Mouse (Mus musculus): ENCODE data around the gene Cblc. TPM values are rescaled to one million over a fixed set of nuclear protein-coding genes. Genes with fewer than 3 reads are reported as not detected.

Cblc gene
- total RNA-seq, 4 experiments from 2014 or later, result not detected

Other genes starting within 250 kb of the Cblc start
- 100 to 1,000 TPM in 2 of 4 experiments, 10 to 100 TPM in 2; 97.7 to 120 (median 108) TPM for gene Ppp1r37, start 233.7 kb downstream of the Cblc start, total RNA-seq (2022)
- gene Zfp296, start 219.5 kb downstream of the Cblc start, total RNA-seq (2022), result 1 to 10 TPM in 2 of 4 experiments, under 1 TPM in 2; 0.90 to 1.3 (median 1.0) TPM
- gene Gemin7, start 219.2 kb downstream of the Cblc start, total RNA-seq (2022), result 10 to 100 TPM; 43.4 to 54.4 (median 49.2) TPM
- 100 to 1,000 TPM in 2 of 4 experiments, 10 to 100 TPM in 2; 96.9 to 109 (median 101) TPM for gene Clasrp, start 192.3 kb downstream of the Cblc start, total RNA-seq (2022)
- gene Relb, start 167.4 kb downstream of the Cblc start, total RNA-seq (2022), result 10 to 100 TPM in 2 of 4 experiments, 1 to 10 TPM in 2; 8.3 to 11.2 (median 10.5) TPM
- 100 to 1,000 TPM; 140 to 150 (median 146) TPM for gene Clptm1, start 131.8 kb downstream of the Cblc start, total RNA-seq (2022)
- under 1 TPM in 1 of 4 experiments, not detected in 3; 0.66 TPM for gene Apoc2, start 118.9 kb downstream of the Cblc start, total RNA-seq (2022)
- gene Gm44805, start 115.4 kb downstream of the Cblc start, total RNA-seq (2022), result not detected
- gene Apoc4, start 115.3 kb downstream of the Cblc start, total RNA-seq (2022), result 1 to 10 TPM in 1 of 4 experiments, not detected in 3; 1.2 TPM
- gene Apoc1, start 104.1 kb downstream of the Cblc start, total RNA-seq (2022), result 10 to 100 TPM in 1 of 4 experiments, 1 to 10 TPM in 3; 5.3 to 10.7 (median 6.0) TPM
- 1,000 to 10,000 TPM; 1,861 to 4,366 (median 2,827) TPM for gene Apoe, start 97.6 kb downstream of the Cblc start, total RNA-seq (2022)
- gene Tomm40, start 81.4 kb downstream of the Cblc start, total RNA-seq (2022), result 100 to 1,000 TPM; 104 to 112 (median 109) TPM
- 1 to 10 TPM; 5.7 to 8.2 (median 7.0) TPM for gene Nectin2, start 46.3 kb downstream of the Cblc start, total RNA-seq (2022)
- gene Bcam, start 25.8 kb downstream of the Cblc start, total RNA-seq (2022), result 10 to 100 TPM; 11.0 to 15.2 (median 13.2) TPM
- 10 to 100 TPM in 1 of 4 experiments, 1 to 10 TPM in 1, under 1 TPM in 2; 0.75 to 11.9 (median 2.3) TPM for gene Bcl3, start 26.0 kb upstream of the Cblc start, total RNA-seq (2022)
- gene Gm19345, start 55.2 kb upstream of the Cblc start, total RNA-seq (2022), result 1 to 10 TPM; 1.5 to 2.6 (median 2.2) TPM
- gene Ceacam16, start 64.5 kb upstream of the Cblc start, total RNA-seq (2022), result not detected
- not detected for gene Ceacam19, start 91.2 kb upstream of the Cblc start, total RNA-seq (2022)
- gene Pvr, start 124.4 kb upstream of the Cblc start, total RNA-seq (2022), result 10 to 100 TPM; 12.5 to 16.1 (median 13.8) TPM
- under 1 TPM in 1 of 4 experiments, not detected in 3; 0.20 TPM for gene Igsf23, start 153.9 kb upstream of the Cblc start, total RNA-seq (2022)
- gene Ceacam20, start 168.6 kb upstream of the Cblc start, total RNA-seq (2022), result not detected
- gene Nlrp9b, start 194.7 kb upstream of the Cblc start, total RNA-seq (2022), result not detected